Mouse (Mus musculus): ENCODE measurements around the gene Atp6v1b1. TPM values are rescaled to one million over a fixed set of nuclear protein-coding genes. Genes with fewer than 3 reads are reported as not detected.

The Atp6v1b1 gene
- polyA plus RNA-seq, 1 experiment from 2014 or later, result not detected

GRCm38 (mm10) chr6:83714221-83715123 is 28.3 kb upstream of the Atp6v1b1 start:
- Histone ChIP-seq H3K4me2 (ENCODE audit: low read length) (no peak overlapping the region), H3K9ac (ENCODE audit: low read depth, low read length) (no peak overlapping the region), H3K27ac (ENCODE audit: low read length) (no peak overlapping the region), H3K9me3 (replicated peaks; ENCODE audit: control insufficient read depth, low read length, poor library complexity, severe bottlenecking) (no peaks in the 10 kb centered on the region), H3K36me3 (ENCODE audit: control insufficient read depth, insufficient read depth, low read length) (no peaks in the 10 kb centered on the region), H3K4me3 (ENCODE audit: low read depth, low read length) (no peak overlapping the region), H3K27me3 (ENCODE audit: control insufficient read depth, insufficient read depth, low read depth, low read length) (peaks cover 65% of the 10 kb centered on the region), H3K4me1 (ENCODE audit: control insufficient read depth, insufficient read depth, low read length) (peaks cover 13% of the 10 kb centered on the region)
- WGBS, result 2% methylated on average over 34 of the region's 34 CpGs
- no peak for ATAC-seq

GRCm38 (mm10) chr6:83715461-83716196 is 27.2 kb upstream of the Atp6v1b1 start:
- WGBS, result 3% methylated on average over 30 of the region's 30 CpGs
- H3K9ac ChIP-seq (ENCODE audit: low read depth, low read length), result no peak overlapping the region
- H3K9me3 ChIP-seq (replicated peaks; ENCODE audit: control insufficient read depth, low read length, poor library complexity, severe bottlenecking), result no peaks in the 10 kb centered on the region
- H3K4me2 ChIP-seq (ENCODE audit: low read length), result no peak overlapping the region
- H3K27ac ChIP-seq (ENCODE audit: low read length), result no peak overlapping the region
- ATAC-seq, result no peak
- H3K4me3 ChIP-seq (ENCODE audit: low read depth, low read length), result no peak overlapping the region
- peaks cover 13% of the 10 kb centered on the region for H3K4me1 ChIP-seq (ENCODE audit: control insufficient read depth, insufficient read depth, low read length)
- peaks cover 72% of the 10 kb centered on the region for H3K27me3 ChIP-seq (ENCODE audit: control insufficient read depth, insufficient read depth, low read depth, low read length)
- no peaks in the 10 kb centered on the region for H3K36me3 ChIP-seq (ENCODE audit: control insufficient read depth, insufficient read depth, low read length)

GRCm38 (mm10) chr6:83717026-83717425 is 25.8 kb upstream of the Atp6v1b1 start:
- no peak for ATAC-seq
- Histone ChIP-seq H3K4me1 (ENCODE audit: control insufficient read depth, insufficient read depth, low read length) (peaks cover under 1% of the 10 kb centered on the region), H3K4me3 (ENCODE audit: low read depth, low read length) (no peak overlapping the region), H3K9me3 (replicated peaks; ENCODE audit: control insufficient read depth, low read length, poor library complexity, severe bottlenecking) (no peaks in the 10 kb centered on the region), H3K9ac (ENCODE audit: low read depth, low read length) (no peak overlapping the region), H3K27me3 (ENCODE audit: control insufficient read depth, insufficient read depth, low read depth, low read length) (peaks cover 76% of the 10 kb centered on the region), H3K4me2 (ENCODE audit: low read length) (no peak overlapping the region), H3K36me3 (ENCODE audit: control insufficient read depth, insufficient read depth, low read length) (no peaks in the 10 kb centered on the region), H3K27ac (ENCODE audit: low read length) (no peak overlapping the region)
- 3% methylated on average over 8 of the region's 8 CpGs for WGBS

GRCm38 (mm10) chr6:83722526-83722925 is 20.3 kb upstream of the Atp6v1b1 start:
- no peak overlapping the region for H3K9ac ChIP-seq (ENCODE audit: low read depth, low read length)
- 26% methylated on average over 6 of the region's 6 CpGs for WGBS
- H3K36me3 ChIP-seq (ENCODE audit: control insufficient read depth, insufficient read depth, low read length), result no peaks in the 10 kb centered on the region
- peaks cover 58% of the 10 kb centered on the region for H3K27me3 ChIP-seq (ENCODE audit: control insufficient read depth, insufficient read depth, low read depth, low read length)
- no peaks in the 10 kb centered on the region for H3K4me1 ChIP-seq (ENCODE audit: control insufficient read depth, insufficient read depth, low read length)
- no peak overlapping the region for H3K4me3 ChIP-seq (ENCODE audit: low read depth, low read length)
- no peak overlapping the region for H3K4me2 ChIP-seq (ENCODE audit: low read length)
- no peak overlapping the region for H3K27ac ChIP-seq (ENCODE audit: low read length)
- ATAC-seq, result no peak
- H3K9me3 ChIP-seq (replicated peaks; ENCODE audit: control insufficient read depth, low read length, poor library complexity, severe bottlenecking), result no peaks in the 10 kb centered on the region

GRCm38 (mm10) chr6:83727178-83727577 is 15.6 kb upstream of the Atp6v1b1 start:
- no peak overlapping the region for H3K4me2 ChIP-seq (ENCODE audit: low read length)
- no peak for ATAC-seq
- no peaks in the 10 kb centered on the region for H3K36me3 ChIP-seq (ENCODE audit: control insufficient read depth, insufficient read depth, low read length)
- WGBS, result 43% methylated on average over 4 of the region's 4 CpGs
- H3K9me3 ChIP-seq (replicated peaks; ENCODE audit: control insufficient read depth, low read length, poor library complexity, severe bottlenecking), result no peaks in the 10 kb centered on the region
- no peak overlapping the region for H3K27ac ChIP-seq (ENCODE audit: low read length)
- H3K4me3 ChIP-seq (ENCODE audit: low read depth, low read length), result no peak overlapping the region
- H3K9ac ChIP-seq (ENCODE audit: low read depth, low read length), result no peak overlapping the region
- no peaks in the 10 kb centered on the region for H3K4me1 ChIP-seq (ENCODE audit: control insufficient read depth, insufficient read depth, low read length)
- peaks cover 22% of the 10 kb centered on the region for H3K27me3 ChIP-seq (ENCODE audit: control insufficient read depth, insufficient read depth, low read depth, low read length)

GRCm38 (mm10) chr6:83728488-83728887 is 14.3 kb upstream of the Atp6v1b1 start:
- no peaks in the 10 kb centered on the region for H3K36me3 ChIP-seq (ENCODE audit: control insufficient read depth, insufficient read depth, low read length)
- WGBS, result 85% methylated on average over 3 of the region's 3 CpGs

GRCm38 (mm10) chr6:83729350-83729970 is 13.3 kb upstream of the Atp6v1b1 start:
- Histone ChIP-seq H3K36me3 (ENCODE audit: control insufficient read depth, insufficient read depth, low read length) (no peaks in the 10 kb centered on the region), H3K27me3 (ENCODE audit: control insufficient read depth, insufficient read depth, low read depth, low read length) (peaks cover 11% of the 10 kb centered on the region), H3K4me2 (ENCODE audit: low read length) (no peak overlapping the region), H3K9ac (ENCODE audit: low read depth, low read length) (no peak overlapping the region), H3K27ac (ENCODE audit: low read length) (no peak overlapping the region), H3K4me3 (ENCODE audit: low read depth, low read length) (no peak overlapping the region), H3K4me1 (ENCODE audit: control insufficient read depth, insufficient read depth, low read length) (no peaks in the 10 kb centered on the region), H3K9me3 (replicated peaks; ENCODE audit: control insufficient read depth, low read length, poor library complexity, severe bottlenecking) (no peaks in the 10 kb centered on the region)
- 72% methylated on average over 14 of the region's 14 CpGs for WGBS
- no peak for ATAC-seq

More at GRCm38 (mm10) chr6:83728488-83728887, 14.3 kb upstream of the Atp6v1b1 start:
- Histone ChIP-seq H3K4me2 (ENCODE audit: low read length) (no peak overlapping the region), H3K9me3 (replicated peaks; ENCODE audit: control insufficient read depth, low read length, poor library complexity, severe bottlenecking) (no peaks in the 10 kb centered on the region), H3K4me3 (ENCODE audit: low read depth, low read length) (no peak overlapping the region), H3K9ac (ENCODE audit: low read depth, low read length) (no peak overlapping the region), H3K4me1 (ENCODE audit: control insufficient read depth, insufficient read depth, low read length) (no peaks in the 10 kb centered on the region), H3K27me3 (ENCODE audit: control insufficient read depth, insufficient read depth, low read depth, low read length) (peaks cover 13% of the 10 kb centered on the region), H3K27ac (ENCODE audit: low read length) (no peak overlapping the region)
- no peak for ATAC-seq

GRCm38 (mm10) chr6:83731128-83731527 is 11.7 kb upstream of the Atp6v1b1 start:
- Histone ChIP-seq H3K4me2 (ENCODE audit: low read length) (no peak overlapping the region), H3K27ac (ENCODE audit: low read length) (no peak overlapping the region), H3K4me3 (ENCODE audit: low read depth, low read length) (no peak overlapping the region), H3K9ac (ENCODE audit: low read depth, low read length) (no peak overlapping the region), H3K9me3 (replicated peaks; ENCODE audit: control insufficient read depth, low read length, poor library complexity, severe bottlenecking) (no peaks in the 10 kb centered on the region), H3K36me3 (ENCODE audit: control insufficient read depth, insufficient read depth, low read length) (no peaks in the 10 kb centered on the region), H3K4me1 (ENCODE audit: control insufficient read depth, insufficient read depth, low read length) (no peaks in the 10 kb centered on the region), H3K27me3 (ENCODE audit: control insufficient read depth, insufficient read depth, low read depth, low read length) (peaks cover 6% of the 10 kb centered on the region; the same call in 1 of the 2 replicates)
- ATAC-seq, result no peak
- 28% methylated on average over 5 of the region's 5 CpGs for WGBS

Measured in midbrain, embryonic 16.5 days (tissue).